Mouse (Mus musculus): ENCODE measurements around the gene Tns2.

Gene Tns2

GRCm38 (mm10) chr15:102108651-102109525 lies 8.7 kb downstream of the Tns2 start:
- in situ Hi-C loops (cut with MboI) = no loop called here

- in situ Hi-C loops (cut with MboI) = no loop called here
These were observed 10.1 kb downstream of the Tns2 start for GRCm38 (mm10) chr15:102110271-102110670.

GRCm38 (mm10) chr15:102110701-102111494 lies 10.7 kb downstream of the Tns2 start:
- in situ Hi-C loops (cut with MboI) = no loop called here

- in situ Hi-C loops (cut with MboI) = no loop called here
These were observed 11.2 kb downstream of the Tns2 start for GRCm38 (mm10) chr15:102111495-102111829.

- in situ Hi-C loops (cut with MboI) = no loop called here
These were observed 12.0 kb downstream of the Tns2 start for GRCm38 (mm10) chr15:102112181-102112580.

- in situ Hi-C loops (cut with MboI) = no loop called here
These were observed 12.6 kb downstream of the Tns2 start for GRCm38 (mm10) chr15:102112827-102113226.

- in situ Hi-C loops (cut with MboI) = no loop called here
These were observed 13.5 kb downstream of the Tns2 start for GRCm38 (mm10) chr15:102113674-102114073.

- in situ Hi-C loops (cut with MboI) = no loop called here
These were observed 14.5 kb downstream of the Tns2 start for GRCm38 (mm10) chr15:102114651-102115260.

GRCm38 (mm10) chr15:102115731-102116231 lies 15.6 kb downstream of the Tns2 start:
- in situ Hi-C loops (cut with MboI) = no loop called here

- in situ Hi-C loops (cut with MboI) = no loop called here
These were observed 16.7 kb downstream of the Tns2 start for GRCm38 (mm10) chr15:102116753-102117415.

GRCm38 (mm10) chr15:102117461-102118443 lies 17.5 kb downstream of the Tns2 start:
- in situ Hi-C loops (cut with MboI) = no loop called here

GRCm38 (mm10) chr15:102118591-102118990 lies 18.4 kb downstream of the Tns2 start:
- in situ Hi-C loops (cut with MboI) = no loop called here

GRCm38 (mm10) chr15:102119121-102119830 lies 19.1 kb downstream of the Tns2 start:
- in situ Hi-C loops (cut with MboI) = no loop called here

- in situ Hi-C loops (cut with MboI) = no loop called here
These were observed 19.6 kb downstream of the Tns2 start for GRCm38 (mm10) chr15:102119831-102120170.

- in situ Hi-C loops (cut with MboI) = no loop called here
These were observed 20.3 kb downstream of the Tns2 start for GRCm38 (mm10) chr15:102120530-102120929.

GRCm38 (mm10) chr15:102126303-102126702 lies 26.1 kb downstream of the Tns2 start:
- in situ Hi-C loops (cut with MboI) = no loop called here

- in situ Hi-C loops (cut with MboI) = no loop called here
These were observed 33.1 kb downstream of the Tns2 start for GRCm38 (mm10) chr15:102133314-102133713.

GRCm38 (mm10) chr15:102134709-102135108 lies 34.5 kb downstream of the Tns2 start:
- in situ Hi-C loops (cut with MboI) = no loop called here

GRCm38 (mm10) chr15:102135522-102136128 lies 35.4 kb downstream of the Tns2 start:
- in situ Hi-C loops (cut with MboI) = no loop called here

Data from mature B cell (primary cell).